Mouse (Mus musculus): ENCODE results near the gene Rnase12. TPM values are rescaled to one million over a fixed set of nuclear protein-coding genes. Genes with fewer than 3 reads are reported as not detected.
"Not testable (repeated sequence)": the region's sequence is repeated elsewhere in the genome, so short reads cannot be mapped to it uniquely, and the experiment has no call there.

Gene Rnase12
- polyA plus RNA-seq, 1 experiment from 2014 or later, result not detected

DNA sequence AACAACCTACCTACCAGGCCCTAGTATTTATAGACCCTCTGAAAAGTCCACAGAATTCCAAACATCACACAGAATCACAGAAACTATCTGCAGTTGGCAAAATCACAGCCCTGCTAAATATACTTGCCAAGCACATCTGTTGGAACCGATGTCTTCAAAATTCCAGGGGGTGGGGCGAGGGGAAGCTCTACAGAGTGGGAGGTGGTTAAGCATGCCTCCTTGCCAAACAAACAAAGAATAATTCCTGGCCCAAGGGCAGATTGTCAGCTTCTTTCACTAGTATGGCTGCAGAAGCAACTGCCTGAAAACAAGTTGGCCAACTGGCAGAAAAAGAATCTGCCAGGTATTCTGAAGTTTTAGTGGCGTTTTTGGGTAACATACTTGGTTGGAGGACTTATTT, 40.2 kb downstream of the Rnase12 start:
- ATAC-seq (replicated peaks; ENCODE audit: insufficient number of reproducible peaks, low FRiP score, low TSS enrichment), result no peak
- H3K27ac ChIP-seq (ENCODE audit: low read depth, low read length), result no peak overlapping the region
- H3K9me3 ChIP-seq (replicated peaks; ENCODE audit: control insufficient read depth, low read length), result 0 out of 2 replicates have a peak, but pooled peaks cover 2% of the 10 kb centered on the region
- no peak overlapping the region for H3K4me3 ChIP-seq (ENCODE audit: low read depth, low read length)
- no peak overlapping the region for H3K4me2 ChIP-seq
- WGBS (ENCODE audit: insufficient replicate concordance), result 62% methylated on average over 3 of the region's 3 CpGs
- H3K4me1 ChIP-seq (ENCODE audit: control insufficient read depth, insufficient read depth, low read length), result no peaks in the 10 kb centered on the region
- no peaks in the 10 kb centered on the region for H3K27me3 ChIP-seq (ENCODE audit: control insufficient read depth, insufficient read depth, low read length)
- H3K9ac ChIP-seq (ENCODE audit: low read depth, low read length), result no peak overlapping the region
- H3K36me3 ChIP-seq (ENCODE audit: control insufficient read depth, insufficient read depth, low read length), result no peaks in the 10 kb centered on the region

DNA sequence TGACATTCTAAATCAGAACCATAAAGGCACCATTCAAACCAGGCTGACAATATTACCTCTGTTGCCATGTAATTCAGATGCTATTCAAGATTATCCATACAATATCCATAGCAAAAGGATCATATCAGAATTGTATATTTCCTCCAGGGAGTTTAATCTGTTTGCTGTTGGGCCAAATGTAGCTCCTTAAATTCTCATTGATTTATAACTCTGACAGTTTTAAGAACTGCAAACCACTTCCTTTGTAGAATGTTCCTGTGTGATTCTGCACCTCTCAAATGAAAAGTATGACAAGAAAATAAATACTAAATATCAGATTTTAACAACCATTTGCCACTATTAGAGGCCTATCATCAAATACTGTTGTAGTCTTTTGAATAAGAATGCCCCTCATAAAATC, 41.7 kb downstream of the Rnase12 start:
- no peaks in the 10 kb centered on the region for H3K4me1 ChIP-seq (ENCODE audit: control insufficient read depth, insufficient read depth, low read length)
- no peak for ATAC-seq (replicated peaks; ENCODE audit: insufficient number of reproducible peaks, low FRiP score, low TSS enrichment)
- H3K27ac ChIP-seq (ENCODE audit: low read depth, low read length), result no peak overlapping the region
- H3K9ac ChIP-seq (ENCODE audit: low read depth, low read length), result no peak overlapping the region
- H3K4me2 ChIP-seq, result no peak overlapping the region
- 0 out of 2 replicates have a peak, but pooled peaks cover 2% of the 10 kb centered on the region for H3K9me3 ChIP-seq (replicated peaks; ENCODE audit: control insufficient read depth, low read length)
- H3K36me3 ChIP-seq (ENCODE audit: control insufficient read depth, insufficient read depth, low read length), result no peaks in the 10 kb centered on the region
- no peak overlapping the region for H3K4me3 ChIP-seq (ENCODE audit: low read depth, low read length)
- no peaks in the 10 kb centered on the region for H3K27me3 ChIP-seq (ENCODE audit: control insufficient read depth, insufficient read depth, low read length)

DNA sequence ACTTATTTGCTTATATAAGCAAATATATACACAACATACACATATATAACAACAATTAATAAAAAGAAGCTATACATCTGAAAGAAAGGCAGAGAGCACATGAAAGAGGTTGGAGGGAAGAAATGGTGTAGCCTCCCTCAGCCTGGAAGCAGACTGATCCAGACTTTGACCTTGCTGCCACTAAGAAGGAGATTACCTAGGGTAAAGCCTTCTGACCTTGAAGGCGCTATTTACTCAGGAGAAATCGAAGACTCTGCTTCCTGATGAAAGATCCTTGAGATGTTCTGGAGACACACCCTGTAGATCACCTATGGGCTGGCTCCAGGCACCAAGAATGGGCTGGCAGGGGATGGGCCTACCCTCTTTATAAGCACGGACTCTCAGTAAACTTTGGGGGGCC, 42.7 kb downstream of the Rnase12 start:
- 80% methylated on average over 3 of the region's 3 CpGs for WGBS (ENCODE audit: insufficient replicate concordance)
- H3K27me3 ChIP-seq (ENCODE audit: control insufficient read depth, insufficient read depth, low read length); H3K9me3 ChIP-seq (replicated peaks; ENCODE audit: control insufficient read depth, low read length); ATAC-seq (replicated peaks; ENCODE audit: insufficient number of reproducible peaks, low FRiP score, low TSS enrichment); H3K27ac ChIP-seq (ENCODE audit: low read depth, low read length); H3K4me2 ChIP-seq; H3K36me3 ChIP-seq (ENCODE audit: control insufficient read depth, insufficient read depth, low read length); H3K4me3 ChIP-seq (ENCODE audit: low read depth, low read length); H3K4me1 ChIP-seq (ENCODE audit: control insufficient read depth, insufficient read depth, low read length); H3K9ac ChIP-seq (ENCODE audit: low read depth, low read length): not testable (repeated sequence)

DNA sequence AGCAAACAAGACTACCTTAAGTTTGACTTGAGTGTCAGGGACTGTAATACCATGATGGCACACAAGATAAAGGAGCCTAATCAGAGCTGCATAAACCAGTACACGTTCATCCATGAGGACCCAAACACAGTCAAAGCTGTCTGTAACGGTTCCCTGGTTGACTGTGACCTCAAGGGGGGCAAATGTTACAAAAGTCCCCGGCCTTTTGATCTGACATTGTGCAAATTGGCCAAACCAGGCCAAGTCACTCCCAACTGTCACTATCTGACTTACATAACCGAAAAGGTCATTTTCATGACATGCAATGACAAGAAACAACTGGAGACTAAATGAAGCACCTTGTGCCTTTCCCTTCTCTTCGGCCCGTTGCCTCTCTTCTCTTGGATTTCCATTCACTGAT, 47.9 kb downstream of the Rnase12 start:
- Histone ChIP-seq H3K36me3 (ENCODE audit: control insufficient read depth, insufficient read depth, low read length) (no peaks in the 10 kb centered on the region), H3K9ac (ENCODE audit: low read depth, low read length) (no peak overlapping the region), H3K9me3 (replicated peaks; ENCODE audit: control insufficient read depth, low read length) (no peaks in the 10 kb centered on the region), H3K4me1 (ENCODE audit: control insufficient read depth, insufficient read depth, low read length) (0 out of 2 replicates have a peak, but pooled peaks cover 3% of the 10 kb centered on the region), H3K4me2 (no peak overlapping the region), H3K4me3 (ENCODE audit: low read depth, low read length) (no peak overlapping the region), H3K27ac (ENCODE audit: low read depth, low read length) (peak overlapping the region; percentile 67; the same call in 1 of the 2 replicates), H3K27me3 (ENCODE audit: control insufficient read depth, insufficient read depth, low read length) (no peaks in the 10 kb centered on the region)
- WGBS (ENCODE audit: insufficient replicate concordance), result 76% methylated on average over 6 of the region's 6 CpGs
- no peak for ATAC-seq (replicated peaks; ENCODE audit: insufficient number of reproducible peaks, low FRiP score, low TSS enrichment)

DNA sequence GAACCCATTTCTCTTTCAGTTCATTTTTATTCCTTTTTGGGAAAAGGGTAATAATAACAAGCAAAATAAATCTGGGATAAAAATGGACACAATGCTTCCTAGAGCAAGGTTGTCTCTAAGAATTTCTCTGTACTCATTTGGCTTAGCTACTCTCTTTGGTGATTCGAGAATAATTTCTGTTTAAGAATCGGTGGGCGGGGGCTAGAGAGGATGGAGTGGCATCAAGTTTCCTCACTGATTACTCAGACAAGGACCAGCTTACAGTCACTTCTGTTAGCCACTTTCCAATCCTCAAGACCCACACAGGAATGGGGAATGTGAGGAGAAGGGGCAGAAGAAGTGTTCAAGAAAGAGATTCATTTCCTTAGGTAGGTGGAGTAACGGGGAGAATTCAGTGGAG, 48.7 kb downstream of the Rnase12 start:
- Histone ChIP-seq H3K4me1 (ENCODE audit: control insufficient read depth, insufficient read depth, low read length) (0 out of 2 replicates have a peak, but pooled peaks cover 3% of the 10 kb centered on the region), H3K36me3 (ENCODE audit: control insufficient read depth, insufficient read depth, low read length) (no peaks in the 10 kb centered on the region), H3K4me3 (ENCODE audit: low read depth, low read length) (no peak overlapping the region), H3K9me3 (replicated peaks; ENCODE audit: control insufficient read depth, low read length) (no peaks in the 10 kb centered on the region), H3K4me2 (no peak overlapping the region), H3K9ac (ENCODE audit: low read depth, low read length) (no peak overlapping the region), H3K27ac (ENCODE audit: low read depth, low read length) (peak overlapping the region; percentile 67), H3K27me3 (ENCODE audit: control insufficient read depth, insufficient read depth, low read length) (no peaks in the 10 kb centered on the region)
- no peak for ATAC-seq (replicated peaks; ENCODE audit: insufficient number of reproducible peaks, low FRiP score, low TSS enrichment)
- WGBS (ENCODE audit: insufficient replicate concordance), result 68% methylated on average over 4 of the region's 4 CpGs

DNA sequence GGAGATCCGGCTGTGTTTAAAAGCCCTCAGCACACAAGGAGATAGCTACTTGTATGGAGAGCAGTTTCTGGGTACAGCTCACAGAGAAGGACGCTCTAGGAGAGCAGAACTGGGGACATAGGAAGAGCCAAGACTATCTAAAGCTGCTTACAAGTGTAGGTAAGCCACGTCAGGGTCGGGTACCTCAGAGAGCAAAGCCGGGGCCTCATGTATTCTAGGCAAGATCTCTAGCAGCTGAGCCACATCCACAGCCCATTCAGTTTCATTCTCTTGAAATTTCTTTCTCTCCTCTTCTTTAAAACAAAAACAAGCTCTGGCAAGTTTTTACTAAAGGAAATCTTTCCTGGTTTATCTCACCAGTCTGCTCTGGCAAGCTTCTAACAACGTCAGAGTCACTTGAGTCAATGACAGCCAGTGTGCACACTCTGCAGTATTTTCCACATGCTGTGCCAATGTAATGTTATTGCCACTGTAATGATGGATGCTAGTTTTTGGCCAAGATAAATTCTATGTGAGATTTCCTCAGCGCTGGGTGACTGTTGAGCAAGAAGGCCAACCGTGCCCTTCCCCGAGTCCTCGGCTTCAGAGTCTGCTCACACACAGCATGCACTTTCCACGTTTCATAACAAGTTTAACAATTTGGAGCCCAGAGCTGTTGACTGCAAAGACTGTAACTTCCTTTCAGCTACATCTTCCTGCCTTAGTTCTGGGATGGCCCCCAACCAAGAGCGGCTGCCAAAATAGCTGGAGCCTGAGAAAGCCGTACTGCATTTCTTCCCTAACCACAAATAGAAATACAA, 49.3 kb downstream of the Rnase12 start:
- Histone ChIP-seq H3K27ac (ENCODE audit: low read depth, low read length) (peak overlapping the region; percentile 73), H3K4me1 (ENCODE audit: control insufficient read depth, insufficient read depth, low read length) (0 out of 2 replicates have a peak, but pooled peaks cover 3% of the 10 kb centered on the region), H3K9me3 (replicated peaks; ENCODE audit: control insufficient read depth, low read length) (no peaks in the 10 kb centered on the region), H3K9ac (ENCODE audit: low read depth, low read length) (no peak overlapping the region), H3K36me3 (ENCODE audit: control insufficient read depth, insufficient read depth, low read length) (no peaks in the 10 kb centered on the region), H3K27me3 (ENCODE audit: control insufficient read depth, insufficient read depth, low read length) (no peaks in the 10 kb centered on the region), H3K4me3 (ENCODE audit: low read depth, low read length) (no peak overlapping the region), H3K4me2 (no peak overlapping the region)
- ATAC-seq (replicated peaks; ENCODE audit: insufficient number of reproducible peaks, low FRiP score, low TSS enrichment), result peak; percentile 73
- WGBS (ENCODE audit: insufficient replicate concordance), result 55% methylated on average over 13 of the region's 13 CpGs

DNA sequence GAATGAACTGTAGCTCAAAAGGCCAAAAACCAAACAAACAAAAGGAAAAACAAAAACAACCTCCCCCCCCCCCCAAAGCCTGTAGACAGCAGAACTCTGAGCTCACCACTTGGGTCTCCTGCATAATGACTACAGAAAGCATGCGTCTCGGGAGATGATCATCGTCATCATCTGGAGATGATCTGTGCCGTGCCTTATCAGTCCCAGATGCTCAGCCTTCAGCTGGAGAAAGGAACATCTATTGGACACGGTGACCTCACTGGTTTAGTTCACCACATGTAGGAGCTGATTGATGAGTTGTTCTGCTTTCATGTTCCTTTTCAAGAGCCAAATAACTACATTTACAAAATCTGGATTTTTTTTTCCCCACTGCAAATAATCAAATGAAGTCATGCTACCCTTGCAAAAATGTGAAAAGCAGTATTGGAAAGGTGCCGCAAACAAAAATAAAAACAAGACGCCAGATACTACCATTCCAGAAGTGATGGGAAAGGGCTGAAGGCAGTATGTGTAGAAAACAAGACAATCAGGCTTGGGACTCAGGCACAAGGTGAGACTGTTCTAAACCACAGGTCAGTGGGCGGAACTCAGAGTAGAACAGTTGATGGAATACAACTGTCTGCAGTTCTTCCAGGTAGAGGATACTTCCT, 50.2 kb downstream of the Rnase12 start, which contains the start of gene Rnase10:
Gene Rnase10, plus strand, starts transcription at position 600 of the 650 bp plus-strand sequence.
- no peak within 1 kb of the TSS for H3K9ac ChIP-seq (ENCODE audit: low read depth, low read length)
- no peaks in the 10 kb centered on the region for H3K36me3 ChIP-seq (ENCODE audit: control insufficient read depth, insufficient read depth, low read length)
- no peak within 1 kb of the TSS for H3K4me3 ChIP-seq (ENCODE audit: low read depth, low read length)
- H3K27ac ChIP-seq (ENCODE audit: low read depth, low read length), result peak within 1 kb of the TSS; percentile 73
- no peaks in the 10 kb centered on the region for H3K27me3 ChIP-seq (ENCODE audit: control insufficient read depth, insufficient read depth, low read length)
- WGBS (ENCODE audit: insufficient replicate concordance), result 74% methylated on average over 8 of the region's 8 CpGs
- no peaks in the 10 kb centered on the region for H3K9me3 ChIP-seq (replicated peaks; ENCODE audit: control insufficient read depth, low read length)
- no peak within 1 kb of the TSS for H3K4me2 ChIP-seq
- H3K4me1 ChIP-seq (ENCODE audit: control insufficient read depth, insufficient read depth, low read length), result 0 out of 2 replicates have a peak, but pooled peaks cover 3% of the 10 kb centered on the region
- no peak for ATAC-seq (replicated peaks; ENCODE audit: insufficient number of reproducible peaks, low FRiP score, low TSS enrichment)
